Mouse (Mus musculus) central nervous system, embryonic 14 days (tissue): ENCODE data around the gene Fam185a. TPM values are rescaled to one million over a fixed set of nuclear protein-coding genes. Genes with fewer than 3 reads are reported as not detected.

Experiments
- polyA plus RNA-seq: library from polyadenylated mRNA; depleted of rRNA; stranded (reverse); fragments of >200 nt; gene quantifications from 2 replicates; pipeline ENCODE4 v1.2.3, GENCODE M21; 2012; rRNA removed

Gene Fam185a
- 4.0 and 5.0 TPM in 2 replicates for polyA plus RNA-seq

DNA sequence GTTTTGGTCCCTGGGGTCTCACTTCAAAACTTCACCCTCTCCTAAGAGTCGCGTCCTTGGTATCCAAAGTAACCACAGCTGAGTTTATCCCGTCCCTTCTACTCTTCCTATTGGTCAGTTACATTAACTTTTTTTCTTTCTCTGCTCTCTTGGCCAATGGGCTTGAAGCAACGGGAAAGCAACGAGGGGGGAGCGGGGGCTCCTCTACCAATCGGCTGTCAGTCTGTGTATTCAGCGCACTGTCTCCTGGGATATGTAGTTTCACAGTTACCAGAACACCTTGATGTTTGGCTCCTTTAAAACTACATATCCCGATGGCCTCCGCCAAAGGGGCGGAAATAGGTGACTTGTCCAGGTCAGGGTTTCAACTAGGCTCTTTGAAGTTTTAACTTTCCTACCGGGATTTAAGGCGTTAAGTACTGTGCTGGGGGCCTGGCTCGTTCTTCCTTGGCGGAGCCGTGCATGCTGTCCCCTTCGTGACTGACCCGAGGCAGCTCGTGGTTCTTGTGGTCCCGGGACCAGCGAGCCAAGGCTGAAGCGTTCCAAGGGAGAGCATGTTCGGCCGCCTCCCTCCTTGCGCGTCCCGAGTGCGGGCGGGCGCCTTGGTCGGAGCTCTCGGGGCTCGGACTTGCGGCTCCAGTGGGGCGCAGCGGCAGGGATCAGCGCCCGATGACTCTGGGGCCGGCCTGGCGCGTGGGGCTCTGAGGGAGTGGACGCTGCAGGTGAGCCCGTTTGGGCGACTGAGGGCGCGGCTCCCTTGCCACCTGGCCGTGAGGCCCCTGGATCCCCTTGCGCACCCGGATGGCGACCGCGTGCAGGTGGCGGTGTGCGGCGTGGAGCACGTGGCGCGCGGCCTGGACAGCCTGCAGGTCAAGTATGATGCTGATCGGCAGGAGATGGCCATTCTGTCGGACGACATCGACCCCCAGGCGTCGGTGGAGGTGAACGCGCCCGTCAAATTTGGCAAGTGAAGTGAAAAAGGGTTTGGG, at the start of gene Fam185a, which contains the start of gene Ccdc146:
Gene Fam185a (plus strand): TSS at position 345 of the 989 bp plus-strand sequence.
Gene Ccdc146 (minus strand): TSS at position 64 of the 989 bp plus-strand sequence.

Other genes with a start within 250 kb of the Fam185a start
- gene Gsap, start 238.7 kb upstream of the Fam185a start, polyA plus RNA-seq = 8.6 and 9.9 TPM in 2 replicates
- 1.7 and 2.6 TPM in 2 replicates for gene Fgl2, start 52.3 kb upstream of the Fam185a start, polyA plus RNA-seq
- 0.40 and 0.77 TPM in 2 replicates for gene Ccdc146, start 281 bp upstream of the Fam185a start, polyA plus RNA-seq
- gene Lrrc17, start 118.6 kb downstream of the Fam185a start, polyA plus RNA-seq = 10.1 and 35.2 TPM in 2 replicates
- 0.38 and 0.52 TPM in 2 replicates for gene Fbxl13, start 220.7 kb downstream of the Fam185a start, polyA plus RNA-seq
- 91.0 and 113 TPM in 2 replicates for gene Armc10, start 220.9 kb downstream of the Fam185a start, polyA plus RNA-seq